Mouse (Mus musculus): ENCODE data around the gene Tnpo1. TPM values are rescaled to one million over a fixed set of nuclear protein-coding genes. Genes with fewer than 3 reads are reported as not detected.

The Tnpo1 gene
- polyA plus RNA-seq, 2 experiments: 10.5 to 13.6 TPM

DNA sequence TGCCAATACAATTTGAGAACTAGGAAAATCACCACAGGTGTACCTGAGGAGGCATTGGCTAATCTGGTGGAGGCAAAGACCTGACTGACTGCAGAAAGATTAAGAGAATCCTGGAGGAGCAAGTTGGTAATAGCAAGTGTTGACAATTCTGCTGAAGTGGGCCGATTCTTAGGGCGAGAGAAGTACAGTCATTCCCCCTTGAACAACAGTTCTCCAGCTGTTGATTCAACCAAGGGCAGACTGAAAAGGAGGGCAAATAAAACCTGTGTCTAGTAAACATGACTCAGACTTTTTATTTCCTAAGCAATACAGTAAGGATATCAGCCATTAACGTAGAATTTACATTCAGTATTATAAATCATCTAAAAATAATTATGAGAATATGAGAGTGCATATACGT is 10.6 kb downstream of the Tnpo1 start:
- no peaks in the 10 kb centered on the region for H3K9me3 ChIP-seq (ENCODE audit: control insufficient read depth, low read length)
- H3K27me3 ChIP-seq (ENCODE audit: control insufficient read depth, insufficient read depth, low read length): no peaks in the 10 kb centered on the region
- ATAC-seq (ENCODE audit: insufficient read depth) (no peak), DNase-seq (ENCODE audit: low read depth in 3 of 3, low spot score in 3 of 3) (no peak)
- no peak overlapping the region for H3K9ac ChIP-seq (replicated peaks)
- no peaks in the 10 kb centered on the region for H3K36me3 ChIP-seq (replicated peaks; ENCODE audit: control insufficient read depth, insufficient read depth, low read depth)
- no peak overlapping the region for H3K27ac ChIP-seq
- peaks cover 8 to 18% of the 10 kb centered on the region in 2 experiments for H3K4me1 ChIP-seq (replicated peaks; ENCODE audit: control insufficient read depth in 2 of 2, insufficient read depth in 2 of 2, low read length in 1 of 2)
- TF ChIP-seq CTCF (IDR thresholded peaks at IDR 0.05; ENCODE audit: low read depth) (no peak), EP300 (IDR thresholded peaks at IDR 0.05; ENCODE audit: low read depth) (no peak)
- H3K4me2 ChIP-seq (ENCODE audit: low read depth): no peak overlapping the region
- 74% methylated on average over 4 of the region's 4 CpGs for WGBS (ENCODE audit: insufficient replicate concordance)
- no peak overlapping the region for H3K4me3 ChIP-seq (ENCODE audit: insufficient read depth in 1 of 2, low read depth in 2 of 2, low read length in 2 of 2)

DNA sequence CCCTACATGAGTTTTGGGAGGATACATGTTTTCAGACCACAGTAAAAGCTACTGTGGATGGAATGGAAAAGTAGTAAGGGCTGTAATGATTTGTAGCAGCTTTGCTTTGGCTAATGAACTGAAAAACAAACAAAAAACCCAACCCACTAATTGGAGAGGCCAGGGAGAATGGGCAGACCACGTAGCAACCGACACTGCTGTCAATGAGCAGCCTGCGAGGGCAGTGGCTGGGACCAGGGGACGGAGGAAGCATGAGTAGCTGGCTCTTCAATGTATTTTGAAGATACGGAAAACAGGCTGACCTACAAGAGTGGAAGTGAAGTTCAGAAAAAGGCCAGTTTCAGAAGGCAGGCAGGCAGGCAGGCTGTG is 11.4 kb downstream of the Tnpo1 start:
- WGBS (ENCODE audit: insufficient replicate concordance): 71% methylated on average over 5 of the region's 5 CpGs
- Histone ChIP-seq H3K27ac (no peak overlapping the region), H3K4me2 (ENCODE audit: low read depth) (no peak overlapping the region)

DNA sequence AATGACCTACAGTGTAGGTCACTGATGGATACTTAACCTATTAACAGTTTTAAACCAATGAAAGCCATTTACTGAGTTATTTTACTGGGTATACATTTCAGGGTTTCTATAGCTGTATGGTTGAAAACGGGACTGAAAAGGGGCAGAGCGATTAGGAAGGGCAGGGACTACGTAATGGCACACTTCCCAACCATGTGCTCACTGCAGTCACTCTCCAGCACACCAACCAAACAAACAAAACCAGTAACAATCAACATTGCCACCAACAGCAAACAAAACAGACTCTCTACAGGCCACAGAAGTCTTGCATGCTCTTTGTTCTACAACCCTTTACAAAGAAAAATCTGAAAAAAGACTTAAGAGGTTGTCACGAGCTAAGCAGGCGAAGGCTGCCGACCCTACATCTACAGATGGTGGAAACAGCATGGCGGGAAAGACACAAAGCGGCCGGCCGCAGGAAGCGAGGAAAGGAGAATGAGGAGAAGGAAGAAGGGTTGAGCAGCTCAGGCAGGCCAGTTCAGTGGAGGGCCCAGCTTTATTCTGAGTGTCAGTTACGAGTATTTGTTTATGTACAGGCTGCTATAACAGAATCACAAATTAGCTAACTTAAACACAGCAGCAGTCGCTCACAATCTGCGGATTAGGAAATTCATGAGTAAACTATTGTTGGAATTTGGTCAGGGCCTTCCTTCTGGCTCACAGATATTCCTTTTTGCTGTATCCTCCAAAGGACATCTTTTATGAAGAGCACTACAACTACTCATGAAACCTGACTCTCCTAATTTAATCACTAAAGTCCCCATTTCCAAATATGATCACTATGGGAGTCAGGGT is 12.0 kb downstream of the Tnpo1 start:
- 74% methylated on average over 12 of the region's 14 CpGs for WGBS (ENCODE audit: insufficient replicate concordance)
- TF ChIP-seq CTCF (IDR thresholded peaks at IDR 0.05; ENCODE audit: low read depth) (no peak), EP300 (IDR thresholded peaks at IDR 0.05; ENCODE audit: low read depth) (no peak)
- ATAC-seq (ENCODE audit: insufficient read depth) (no peak), DNase-seq (ENCODE audit: low read depth in 3 of 3, low spot score in 3 of 3) (no peak)
- Histone ChIP-seq H3K9ac (replicated peaks) (no peak overlapping the region), H3K4me1 (replicated peaks; ENCODE audit: control insufficient read depth in 2 of 2, insufficient read depth in 2 of 2, low read length in 1 of 2) (peaks cover 8 to 18% of the 10 kb centered on the region in 2 experiments), H3K9me3 (ENCODE audit: control insufficient read depth, low read length) (no peaks in the 10 kb centered on the region), H3K27ac (no peak overlapping the region), H3K27me3 (ENCODE audit: control insufficient read depth, insufficient read depth, low read length) (no peaks in the 10 kb centered on the region), H3K4me3 (ENCODE audit: insufficient read depth in 1 of 2, low read depth in 2 of 2, low read length in 2 of 2) (no peak overlapping the region), H3K36me3 (replicated peaks; ENCODE audit: control insufficient read depth, insufficient read depth, low read depth) (no peaks in the 10 kb centered on the region), H3K4me2 (ENCODE audit: low read depth) (no peak overlapping the region)

More for the DNA sequence above, 11.4 kb downstream of the Tnpo1 start:
- TF ChIP-seq CTCF (IDR thresholded peaks at IDR 0.05; ENCODE audit: low read depth) (no peak), EP300 (IDR thresholded peaks at IDR 0.05; ENCODE audit: low read depth) (no peak)
- H3K9ac ChIP-seq (replicated peaks): no peak overlapping the region
- H3K4me3 ChIP-seq (ENCODE audit: insufficient read depth in 1 of 2, low read depth in 2 of 2, low read length in 2 of 2): no peak overlapping the region
- H3K4me1 ChIP-seq (replicated peaks; ENCODE audit: control insufficient read depth in 2 of 2, insufficient read depth in 2 of 2, low read length in 1 of 2): peaks cover 8 to 18% of the 10 kb centered on the region in 2 experiments
- no peaks in the 10 kb centered on the region for H3K27me3 ChIP-seq (ENCODE audit: control insufficient read depth, insufficient read depth, low read length)
- no peak for ATAC-seq (ENCODE audit: insufficient read depth)
- DNase-seq (ENCODE audit: low read depth in 3 of 3, low spot score in 3 of 3): no peak
- H3K36me3 ChIP-seq (replicated peaks; ENCODE audit: control insufficient read depth, insufficient read depth, low read depth): no peaks in the 10 kb centered on the region
- no peaks in the 10 kb centered on the region for H3K9me3 ChIP-seq (ENCODE audit: control insufficient read depth, low read length)

DNA sequence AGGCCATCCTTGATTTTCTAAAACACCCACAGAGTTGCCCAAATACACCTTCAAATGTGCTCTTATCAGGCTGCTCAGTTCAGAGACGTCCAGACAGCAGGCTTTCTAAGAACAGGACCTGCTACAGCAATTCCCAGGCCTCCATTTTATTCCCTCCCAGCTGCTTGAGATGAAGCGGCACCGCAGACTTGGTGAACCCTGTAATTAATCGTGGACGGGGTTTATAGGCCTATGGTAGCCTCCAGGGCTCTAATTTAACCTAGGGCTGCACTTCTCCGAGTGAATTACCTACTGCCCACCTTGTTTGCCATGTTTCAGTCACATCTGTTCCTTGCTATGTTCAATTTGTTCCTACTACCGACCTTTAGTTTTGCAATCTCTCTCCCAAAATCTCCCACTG is 13.0 kb downstream of the Tnpo1 start:
- no peak overlapping the region for H3K4me2 ChIP-seq (ENCODE audit: low read depth)
- H3K4me3 ChIP-seq (ENCODE audit: insufficient read depth in 1 of 2, low read depth in 2 of 2, low read length in 2 of 2): no peak overlapping the region
- no peaks in the 10 kb centered on the region for H3K9me3 ChIP-seq (ENCODE audit: control insufficient read depth, low read length)
- ATAC-seq (ENCODE audit: insufficient read depth): no peak
- no peak overlapping the region for H3K27ac ChIP-seq
- H3K36me3 ChIP-seq (replicated peaks; ENCODE audit: control insufficient read depth, insufficient read depth, low read depth): no peaks in the 10 kb centered on the region
- DNase-seq (ENCODE audit: low read depth in 3 of 3, low spot score in 3 of 3): no peak
- H3K27me3 ChIP-seq (ENCODE audit: control insufficient read depth, insufficient read depth, low read length): no peaks in the 10 kb centered on the region
- 61% methylated on average over 7 of the region's 7 CpGs for WGBS (ENCODE audit: insufficient replicate concordance)
- H3K9ac ChIP-seq (replicated peaks): no peak overlapping the region
- TF ChIP-seq EP300 (IDR thresholded peaks at IDR 0.05; ENCODE audit: low read depth) (no peak), CTCF (IDR thresholded peaks at IDR 0.05; ENCODE audit: low read depth) (no peak)
- peaks cover 7 to 16% of the 10 kb centered on the region in 2 experiments for H3K4me1 ChIP-seq (replicated peaks; ENCODE audit: control insufficient read depth in 2 of 2, insufficient read depth in 2 of 2, low read length in 1 of 2)

DNA sequence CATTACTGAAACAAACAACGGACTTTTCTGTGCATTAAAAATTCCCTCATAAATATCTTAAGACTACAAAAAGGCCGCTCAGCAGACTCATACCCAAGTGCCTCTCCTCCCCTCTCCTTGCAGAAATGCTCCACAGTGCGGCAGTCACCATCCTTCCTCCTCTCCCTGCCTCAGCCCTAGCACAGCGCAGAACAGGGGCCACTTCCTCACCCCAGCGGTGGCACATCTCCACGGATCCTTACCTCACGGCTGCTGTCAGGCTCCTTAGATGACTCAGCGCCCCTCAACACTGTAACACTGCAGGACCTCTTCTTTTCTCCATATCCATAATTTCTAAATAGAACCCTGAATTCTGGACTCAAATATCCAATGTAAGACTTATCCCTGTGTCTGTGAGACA is 13.6 kb downstream of the Tnpo1 start:
- H3K9ac ChIP-seq (replicated peaks): no peak overlapping the region
- no peaks in the 10 kb centered on the region for H3K36me3 ChIP-seq (replicated peaks; ENCODE audit: control insufficient read depth, insufficient read depth, low read depth)

More for the DNA sequence above, 13.6 kb downstream of the Tnpo1 start:
- Histone ChIP-seq H3K27ac (no peak overlapping the region), H3K27me3 (ENCODE audit: control insufficient read depth, insufficient read depth, low read length) (no peaks in the 10 kb centered on the region), H3K4me2 (ENCODE audit: low read depth) (no peak overlapping the region), H3K4me1 (replicated peaks; ENCODE audit: control insufficient read depth in 2 of 2, insufficient read depth in 2 of 2, low read length in 1 of 2) (peaks cover 3 to 16% of the 10 kb centered on the region in 2 experiments; a peak in 3 of 4 replicates), H3K9me3 (ENCODE audit: control insufficient read depth, low read length) (no peaks in the 10 kb centered on the region), H3K4me3 (ENCODE audit: insufficient read depth in 1 of 2, low read depth in 2 of 2, low read length in 2 of 2) (no peak overlapping the region)
- 22% methylated on average over 8 of the region's 8 CpGs for WGBS (ENCODE audit: insufficient replicate concordance)
- no peak for TF ChIP-seq EP300 (IDR thresholded peaks at IDR 0.05; ENCODE audit: low read depth)
- peak; percentile 35; the same call in 1 of the 2 replicates for TF ChIP-seq CTCF (IDR thresholded peaks at IDR 0.05; ENCODE audit: low read depth)
- peak; percentile 53 for ATAC-seq (ENCODE audit: insufficient read depth)
- no peak for DNase-seq (ENCODE audit: low read depth in 3 of 3, low spot score in 3 of 3)
